Mouse (Mus musculus) MEL (cell line): ENCODE measurements around the gene Il4ra. TPM values are rescaled to one million over a fixed set of nuclear protein-coding genes. Genes with fewer than 3 reads are reported as not detected.
A peak's percentile ranks its signal among the peaks of the same experiment; 100 is the strongest.

Experiments
- DNase-seq: peaks from one replicate; pipeline ENCODE4 v3.0.0; 2011; ENCODE audit warnings: low read depth, low spot score
- H3K27ac ChIP-seq: 2 replicates; pipeline ENCODE4 v1.5.1; 2012; ENCODE audit warnings: low read depth, mild to moderate bottlenecking, control low read depth, low read length, moderate library complexity; ENCODE audit not compliant: control insufficient read depth
- H3K27me3 ChIP-seq, 2 experiments: fragments of 150-350 bp in 1 of 2; sonication (generic) in 1 of 2; 2 replicates each; pipeline ENCODE4 v1.6.1; 2012; ENCODE audit warnings: low read length in 2 of 2, mild to moderate bottlenecking in 2 of 2, improper control_type of control experiment in 1 of 2, moderate library complexity in 1 of 2; ENCODE audit not compliant: insufficient read depth in 2 of 2, control insufficient read depth in 1 of 2
- H3K36me3 ChIP-seq, 2 experiments: 2 replicates each; pipeline ENCODE4 v1.6.1; 2012 to 2014; ENCODE audit warnings: low read length in 2 of 2, improper control_type of control experiment in 1 of 2, inconsistent platforms in 1 of 2, mild to moderate bottlenecking in 1 of 2; ENCODE audit not compliant: insufficient read depth in 2 of 2, control insufficient read depth in 1 of 2
- H3K4me1 ChIP-seq, 2 experiments: fragments of 150-350 bp in 1 of 2; sonication (generic) in 1 of 2; 2 replicates each; pipeline ENCODE4 v1.6.1; 2012; ENCODE audit warnings: low read length in 2 of 2, improper control_type of control experiment in 1 of 2, mild to moderate bottlenecking in 1 of 2; ENCODE audit not compliant: insufficient read depth in 2 of 2, control insufficient read depth in 1 of 2
- H3K4me3 ChIP-seq, 2 experiments: fragments of 150-350 bp in 1 of 2; sonication (generic) in 1 of 2; 2 replicates each; pipeline ENCODE4 v1.5.1; 2012; ENCODE audit warnings: low read depth in 2 of 2, low read length in 2 of 2, mild to moderate bottlenecking in 2 of 2, moderate library complexity in 2 of 2, control low read depth in 1 of 2, improper control_type of control experiment in 1 of 2; ENCODE audit not compliant: control insufficient read depth in 1 of 2, insufficient read depth in 1 of 2
- H3K79me2 ChIP-seq: 2 replicates; pipeline ENCODE4 v1.6.1; 2012; ENCODE audit warnings: mild to moderate bottlenecking, low read length, moderate library complexity; ENCODE audit not compliant: control insufficient read depth, poor library complexity, insufficient read depth
- H3K9ac ChIP-seq: 2 replicates; pipeline ENCODE4 v1.6.1; 2012; ENCODE audit warnings: low read depth, mild to moderate bottlenecking, control low read depth, low read length, moderate library complexity; ENCODE audit not compliant: control insufficient read depth, poor library complexity, severe bottlenecking
- H3K9me3 ChIP-seq: fragments of 150-350 bp; sonication (generic); replicated peaks from 2 replicates; pipeline ENCODE4 v1.6.1; 2012; ENCODE audit warnings: mild to moderate bottlenecking, low read length, improper control_type of control experiment, moderate library complexity; ENCODE audit not compliant: insufficient read depth
- BHLHE40 ChIP-seq: IDR thresholded peaks from 2 replicates; pipeline ENCODE4 v1.6.1; 2012; ENCODE audit warnings: low read depth, mild to moderate bottlenecking, inconsistent platforms, low read length, improper control_type of control experiment, borderline replicate concordance
- CTCF ChIP-seq, 3 experiments: IDR thresholded peaks in 2 of 3; conservative IDR thresholded peaks in 1 of 3; 2 replicates each; pipeline ENCODE4 v1.5.1; 2011 to 2012; ENCODE audit warnings: low read length in 3 of 3, low read depth in 2 of 3, mild to moderate bottlenecking in 2 of 3, improper control_type of control experiment in 1 of 3, inconsistent platforms in 1 of 3, mixed read lengths in 1 of 3, moderate library complexity in 1 of 3; ENCODE audit not compliant: control insufficient read depth in 1 of 3, insufficient read depth in 1 of 3, poor library complexity in 1 of 3, severe bottlenecking in 1 of 3
- E2F4 ChIP-seq: IDR thresholded peaks from 2 replicates; pipeline ENCODE4 v1.6.1; 2011; ENCODE audit warnings: low read depth, low read length, improper control_type of control experiment, borderline replicate concordance
- ELF1 ChIP-seq: IDR thresholded peaks from 2 replicates; pipeline ENCODE4 v1.6.1; 2014; ENCODE audit warnings: low read depth, mild to moderate bottlenecking, inconsistent platforms, low read length, improper control_type of control experiment, moderate library complexity
- GABPA ChIP-seq: IDR thresholded peaks from 2 replicates; pipeline ENCODE4 v1.6.1; 2012; ENCODE audit warnings: low read depth, mild to moderate bottlenecking, inconsistent platforms, low read length, improper control_type of control experiment, moderate library complexity
- GATA1 ChIP-seq: IDR thresholded peaks from 2 replicates; pipeline ENCODE4 v1.6.1; 2011; ENCODE audit warnings: low read depth, low read length, improper control_type of control experiment
- HCFC1 ChIP-seq: IDR thresholded peaks from 2 replicates; pipeline ENCODE4 v1.6.1; 2012; ENCODE audit warnings: low read depth, mild to moderate bottlenecking, inconsistent platforms, low read length, improper control_type of control experiment, moderate library complexity
- JUND ChIP-seq: IDR thresholded peaks from 2 replicates; pipeline ENCODE4 v1.6.1; 2011; ENCODE audit warnings: low read depth, mild to moderate bottlenecking, improper control_type of control experiment, low read length
- MAX ChIP-seq: IDR thresholded peaks from 2 replicates; pipeline ENCODE4 v1.6.1; 2011; ENCODE audit warnings: low read length, improper control_type of control experiment
- MAZ ChIP-seq: IDR thresholded peaks from 2 replicates; pipeline ENCODE4 v1.6.1; 2012; ENCODE audit warnings: low read depth, mild to moderate bottlenecking, inconsistent platforms, low read length, improper control_type of control experiment
- MEF2A ChIP-seq: IDR thresholded peaks from 2 replicates; pipeline ENCODE4 v1.6.1; 2014; ENCODE audit warnings: low read depth, mild to moderate bottlenecking, inconsistent platforms, low read length, improper control_type of control experiment; ENCODE audit not compliant: poor library complexity, insufficient replicate concordance, severe bottlenecking; ENCODE audit errors: extremely low read depth
- MXI1 ChIP-seq: IDR thresholded peaks from 2 replicates; pipeline ENCODE4 v1.6.1; 2011; ENCODE audit warnings: mild to moderate bottlenecking, low read depth, low read length, improper control_type of control experiment
- MYB ChIP-seq: IDR thresholded peaks from 2 replicates; pipeline ENCODE4 v1.6.1; 2011; ENCODE audit warnings: mild to moderate bottlenecking, low read depth, low read length, improper control_type of control experiment
- NELFE ChIP-seq: IDR thresholded peaks from 2 replicates; pipeline ENCODE4 v1.6.1; 2011; ENCODE audit warnings: low read depth, low read length, improper control_type of control experiment
- NRF1 ChIP-seq: IDR thresholded peaks from 2 replicates; pipeline ENCODE4 v1.6.1; 2014; ENCODE audit warnings: low read depth, mild to moderate bottlenecking, inconsistent platforms, low read length, improper control_type of control experiment, moderate library complexity; ENCODE audit not compliant: poor library complexity, insufficient read depth, severe bottlenecking
- POLR2A ChIP-seq, 2 experiments: IDR thresholded peaks; 2 replicates each; pipeline ENCODE4 v1.6.1; 2011 to 2012; ENCODE audit warnings: low read length in 2 of 2, mild to moderate bottlenecking in 2 of 2, control low read depth in 1 of 2, improper control_type of control experiment in 1 of 2, low read depth in 1 of 2, moderate library complexity in 1 of 2; ENCODE audit not compliant: control insufficient read depth in 1 of 2, insufficient read depth in 1 of 2, poor library complexity in 1 of 2
- POLR2AphosphoS2 ChIP-seq: IDR thresholded peaks from 2 replicates; pipeline ENCODE4 v1.6.1; 2011; ENCODE audit warnings: low read length, improper control_type of control experiment
- POLR2AphosphoS5 ChIP-seq: IDR thresholded peaks from 2 replicates; pipeline ENCODE4 v1.6.1; 2012; ENCODE audit warnings: low read depth, borderline replicate concordance, mild to moderate bottlenecking, inconsistent platforms, low read length, moderate library complexity, mixed read lengths
- RAD21 ChIP-seq: IDR thresholded peaks from 2 replicates; pipeline ENCODE4 v1.6.1; 2011; ENCODE audit warnings: mild to moderate bottlenecking, low read depth, low read length, improper control_type of control experiment
- RCOR1 ChIP-seq: IDR thresholded peaks from 2 replicates; pipeline ENCODE4 v1.6.1; 2012; ENCODE audit warnings: low read depth, mild to moderate bottlenecking, inconsistent platforms, low read length, improper control_type of control experiment
- SIN3A ChIP-seq: IDR thresholded peaks from 2 replicates; pipeline ENCODE4 v1.6.1; 2012; ENCODE audit warnings: low read length, improper control_type of control experiment, inconsistent platforms
- TAL1 ChIP-seq: IDR thresholded peaks from 2 replicates; pipeline ENCODE4 v1.6.1; 2012; ENCODE audit warnings: mild to moderate bottlenecking, inconsistent platforms, low read length, moderate library complexity, mixed read lengths
- TBP ChIP-seq: IDR thresholded peaks from 2 replicates; pipeline ENCODE4 v1.8.0; 2011; ENCODE audit warnings: low read depth, low read length, improper control_type of control experiment
- TCF12 ChIP-seq: IDR thresholded peaks from 2 replicates; pipeline ENCODE4 v1.6.1; 2014; ENCODE audit warnings: low read depth, mild to moderate bottlenecking, inconsistent platforms, low read length, improper control_type of control experiment, moderate library complexity
- UBTF ChIP-seq: IDR thresholded peaks from 2 replicates; pipeline ENCODE4 v1.6.1; 2012; ENCODE audit warnings: low read depth, mild to moderate bottlenecking, inconsistent platforms, low read length, improper control_type of control experiment, moderate library complexity, borderline replicate concordance; ENCODE audit not compliant: insufficient read depth
- USF2 ChIP-seq, 2 experiments: IDR thresholded peaks; 2 replicates each; pipeline ENCODE4 v1.6.1; 2011 to 2012; ENCODE audit warnings: improper control_type of control experiment in 2 of 2, low read length in 2 of 2, borderline replicate concordance in 1 of 2, inconsistent platforms in 1 of 2, low read depth in 1 of 2, mild to moderate bottlenecking in 1 of 2; ENCODE audit not compliant: insufficient read depth in 1 of 2
- ZC3H11A ChIP-seq: IDR thresholded peaks from 2 replicates; pipeline ENCODE4 v1.6.1; 2012; ENCODE audit warnings: low read depth, mild to moderate bottlenecking, inconsistent platforms, low read length, improper control_type of control experiment
- ZKSCAN1 ChIP-seq: IDR thresholded peaks from 2 replicates; pipeline ENCODE4 v1.6.1; 2012; ENCODE audit warnings: low read depth, mild to moderate bottlenecking, inconsistent platforms, low read length, improper control_type of control experiment, moderate library complexity
- ZMIZ1 ChIP-seq: IDR thresholded peaks from 2 replicates; pipeline ENCODE4 v1.6.1; 2012; ENCODE audit warnings: low read depth, mild to moderate bottlenecking, inconsistent platforms, low read length, improper control_type of control experiment, moderate library complexity
- polyA plus RNA-seq, 2 experiments: library from polyadenylated mRNA; stranded (reverse) in 1 of 2; unstranded in 1 of 2; fragments of >175 nt in 1 of 2; fragments of >200 nt in 1 of 2; gene quantifications; 2 replicates each; pipeline versions ENCODE4 v1.2.1 to v1.2.4; 2012; ENCODE audit warnings: low replicate concordance in 2 of 2, low read depth in 1 of 2; ENCODE audit not compliant: insufficient read length in 2 of 2, insufficient read depth in 1 of 2, missing spikeins in 1 of 2
- total RNA-seq: library from RNA; depleted of rRNA; stranded (reverse); fragments of 300-350 nt; gene quantifications from 2 replicates; pipeline ENCODE4 v1.2.3, GENCODE M21; 2012

Gene Il4ra
- total and polyA plus RNA-seq, 3 experiments = 3.6 to 5.0 TPM; not detected in 1

GRCm38 (mm10) chr7:125560146-125560785 is 8.3 kb downstream of the Il4ra start:
- Histone ChIP-seq H3K79me2 (no peaks in the 10 kb centered on the region), H3K36me3 (peaks cover 0 to 12% of the 10 kb centered on the region in 2 experiments; a peak in 2 of 4 replicates), H3K9me3 (no peaks in the 10 kb centered on the region), H3K4me3 (no peak overlapping the region), H3K9ac (no peak overlapping the region), H3K27me3 (no peaks in the 10 kb centered on the region), H3K27ac (no peak overlapping the region), H3K4me1 (peaks cover 9 to 37% of the 10 kb centered on the region in 2 experiments)
- DNase-seq = no peak
- TF ChIP-seq MAX = no peak
- TF ChIP-seq SIN3A = no peak
- TF ChIP-seq RCOR1 = no peak
- no peak for TF ChIP-seq USF2 (IDR thresholded peaks at IDR 0.05; ENCODE audit: borderline replicate concordance in 1 of 2, insufficient read depth in 1 of 2, low read depth in 1 of 2, low read length in 2 of 2)
- no peak for TF ChIP-seq ZMIZ1

GRCm38 (mm10) chr7:125561085-125561690 is 9.3 kb downstream of the Il4ra start:
- DNase-seq = peak; percentile 95
- H3K27me3 ChIP-seq = no peaks in the 10 kb centered on the region
- TF ChIP-seq RAD21 = no peak
- TF ChIP-seq GABPA = no peak
- TF ChIP-seq ELF1 = no peak
- TF ChIP-seq ZKSCAN1 = peak; percentile 92
- no peak for TF ChIP-seq ZC3H11A
- TF ChIP-seq TCF12 = peak; percentile 28; the same call in 1 of the 2 replicates
- no peak for TF ChIP-seq GATA1
- no peak for TF ChIP-seq MXI1
- no peak for TF ChIP-seq CTCF (IDR thresholded peaks at IDR 0.05 in 2 of 3, conservative IDR thresholded peaks at IDR 0.05 in 1 of 3; ENCODE audit: control insufficient read depth in 1 of 3, insufficient read depth in 1 of 3, low read depth in 2 of 3, low read length in 3 of 3, poor library complexity in 1 of 3, severe bottlenecking in 1 of 3)
- TF ChIP-seq E2F4 = no peak
- no peak for TF ChIP-seq MEF2A
- no peak; the same call in 1 of the 2 replicates for TF ChIP-seq HCFC1
- TF ChIP-seq JUND = no peak
- peak; percentile 56; the same call in 1 of the 2 replicates for TF ChIP-seq SIN3A
- peak; percentile 18; the same call in 1 of the 2 replicates for TF ChIP-seq TAL1
- no peak for TF ChIP-seq MYB
- 0 out of 2 replicates have a peak, but pooled peaks have one; percentile 16 for TF ChIP-seq RCOR1
- no peak for TF ChIP-seq POLR2AphosphoS2
- TF ChIP-seq NRF1 = no peak
- 0 out of 2 replicates have a peak, but pooled peaks have one; percentile 60 for TF ChIP-seq MAZ
- no peak for TF ChIP-seq BHLHE40
- no peak for TF ChIP-seq NELFE
- TF ChIP-seq TBP = no peak
- no peak for TF ChIP-seq UBTF
- TF ChIP-seq POLR2A (IDR thresholded peaks at IDR 0.05; ENCODE audit: control insufficient read depth in 1 of 2, insufficient read depth in 1 of 2, low read depth in 1 of 2, low read length in 2 of 2, poor library complexity in 1 of 2) = no peak
- no peak for TF ChIP-seq POLR2AphosphoS5

More at GRCm38 (mm10) chr7:125561085-125561690, 9.3 kb downstream of the Il4ra start:
- H3K27ac ChIP-seq = 0 out of 2 replicates have a peak overlapping the region, but pooled peaks have one; percentile 22
- no peak overlapping the region for H3K4me3 ChIP-seq
- H3K9me3 ChIP-seq = no peaks in the 10 kb centered on the region
- no peaks in the 10 kb centered on the region for H3K79me2 ChIP-seq
- H3K9ac ChIP-seq = no peak overlapping the region
- H3K36me3 ChIP-seq = peaks cover 0 to 10% of the 10 kb centered on the region in 2 experiments; a peak in 2 of 4 replicates
- peaks cover 8 to 28% of the 10 kb centered on the region in 2 experiments for H3K4me1 ChIP-seq
